Mouse (Mus musculus) lung, adult 18-20 months (tissue): ENCODE data around the gene Vmn2r24.
"Not testable (repeated sequence)": the region's sequence is repeated elsewhere in the genome, so short reads cannot be mapped to it uniquely, and the experiment has no call there.

Source experiments
- DNase-seq, 2 experiments: peaks; one replicate each; pipeline ENCODE4 v3.0.0; 2022; ENCODE audit warnings: mixed read lengths in 2 of 2

Gene Vmn2r24

DNA sequence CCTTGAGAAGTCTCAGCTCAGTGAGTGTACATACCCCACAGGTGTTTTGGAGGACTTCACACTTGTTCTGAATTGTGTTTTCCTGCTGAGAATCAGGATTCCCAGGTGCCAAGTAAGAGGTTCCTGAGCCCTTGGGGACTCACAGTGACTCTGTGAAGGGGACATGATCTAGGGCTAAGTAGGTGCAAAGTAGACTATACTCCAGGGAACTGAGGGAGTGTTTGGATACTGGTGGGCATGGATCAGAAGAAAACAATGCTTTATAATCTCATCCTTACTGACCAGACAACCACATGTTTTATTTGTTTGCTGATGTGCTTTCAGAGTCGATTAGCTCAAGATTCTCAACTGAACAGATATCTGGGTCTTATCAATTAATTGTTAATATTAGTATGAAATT, at the start of gene Vmn2r24:
Gene Vmn2r24, plus strand, starts transcription at position 301 of the 400 bp plus-strand sequence.
- DNase-seq = no peak

DNA sequence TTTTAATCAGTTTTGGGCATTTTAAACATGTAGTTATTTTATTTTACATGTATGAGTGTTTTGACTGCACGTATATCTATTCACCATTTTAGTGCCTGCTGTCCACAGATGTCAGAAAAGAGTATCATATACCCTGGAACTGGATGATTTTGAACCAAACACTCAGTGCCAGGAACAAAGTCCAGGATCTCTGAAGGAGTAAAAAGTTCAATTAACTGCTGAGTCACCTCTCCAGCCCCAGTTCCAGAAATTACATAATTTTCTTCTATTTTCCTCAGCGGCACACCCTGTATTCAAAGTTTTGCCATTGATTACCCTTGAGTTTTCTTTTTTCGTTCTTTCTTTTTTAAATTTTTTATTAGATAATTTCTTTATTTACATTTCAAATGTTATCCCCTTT, 8.6 kb upstream of the Vmn2r24 start:
- no peak for DNase-seq

GRCm38 (mm10) chr6:123784857-123785256, 6.2 kb downstream of the Vmn2r24 start:
- no peak for DNase-seq

DNA sequence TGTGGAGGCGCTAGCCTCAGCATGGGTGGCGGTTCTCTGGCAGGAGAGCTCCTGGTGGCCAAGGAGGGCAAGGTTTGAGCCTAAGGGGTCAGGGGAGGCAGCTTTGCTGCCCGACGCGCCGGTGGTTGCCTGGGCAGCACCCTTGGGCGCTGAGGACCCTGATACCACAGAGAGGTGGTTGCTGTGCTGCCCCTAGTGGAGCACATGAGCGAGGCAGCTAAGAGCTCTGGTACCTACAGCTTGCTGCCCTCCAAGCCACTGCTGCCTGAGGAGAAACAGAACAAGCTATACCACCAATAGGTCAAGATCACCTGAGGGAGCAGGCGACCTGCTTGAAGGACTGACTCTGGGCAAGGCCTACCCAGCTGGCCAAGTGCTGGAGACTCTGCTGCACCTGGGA, 15.1 kb downstream of the Vmn2r24 start:
- no peak for DNase-seq

GRCm38 (mm10) chr6:123810291-123810690, 31.6 kb downstream of the Vmn2r24 start:
- not testable (repeated sequence) for DNase-seq

DNA sequence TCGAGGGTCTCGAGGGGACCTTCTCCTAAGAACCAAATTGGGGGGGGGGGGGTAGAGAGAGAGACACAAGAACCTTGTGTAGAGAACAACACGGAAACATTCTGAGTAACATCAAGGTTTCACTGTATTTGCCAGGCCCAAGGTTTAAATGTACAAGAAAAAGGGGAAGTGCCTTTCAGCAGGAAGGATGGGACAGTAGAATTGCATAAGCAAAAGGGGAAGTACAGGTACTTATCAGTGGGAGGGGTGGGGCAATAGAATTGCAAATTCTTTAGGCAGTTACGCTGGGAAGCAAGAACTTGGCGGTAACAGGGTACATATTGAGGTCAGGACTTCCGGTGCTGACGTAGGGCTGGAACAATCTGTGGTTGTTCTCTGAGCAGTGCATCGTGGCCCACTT, 41.3 kb downstream of the Vmn2r24 start:
- DNase-seq = no peak

- DNase-seq = not testable (repeated sequence)
Measured at GRCm38 (mm10) chr6:123853363-123853762, 74.7 kb downstream of the Vmn2r24 start, which contains the start of gene Vmn2r25. Vmn2r25 (minus strand) TSS chr6:123853463.
